Mouse (Mus musculus) small intestine, adult 2 months (tissue): ENCODE measurements around the gene Blnk. TPM values are rescaled to one million over a fixed set of nuclear protein-coding genes. Genes with fewer than 3 reads are reported as not detected.

Source experiments
- H3K27ac ChIP-seq: fragments of 200-500 bp; 2 replicates; pipeline ENCODE4 v1.5.1; 2012; ENCODE audit warnings: low read depth, low read length, control low read depth, inconsistent platforms; ENCODE audit not compliant: insufficient read depth
- H3K27me3 ChIP-seq: fragments of 200-500 bp; 2 replicates; pipeline ENCODE4 v1.6.1; 2012; ENCODE audit warnings: mild to moderate bottlenecking, moderate library complexity, low read length, inconsistent platforms; ENCODE audit not compliant: control insufficient read depth, insufficient read depth
- H3K36me3 ChIP-seq: fragments of 200-500 bp; 2 replicates; pipeline ENCODE4 v1.6.1; 2012; ENCODE audit warnings: mild to moderate bottlenecking, low read length, control low read depth, inconsistent platforms; ENCODE audit not compliant: control insufficient read depth, insufficient read depth
- H3K4me1 ChIP-seq: fragments of 200-500 bp; 2 replicates; pipeline ENCODE4 v1.6.1; 2012; ENCODE audit warnings: low read length, inconsistent platforms, mixed read lengths; ENCODE audit not compliant: control insufficient read depth, insufficient read depth, insufficient read length
- H3K4me3 ChIP-seq: fragments of 200-500 bp; 2 replicates; pipeline ENCODE4 v1.5.1; 2012; ENCODE audit warnings: low read depth, mild to moderate bottlenecking, control low read depth, inconsistent platforms, low read length, moderate library complexity
- CTCF ChIP-seq: fragments of 200-500 bp; IDR thresholded peaks from 2 replicates; pipeline ENCODE4 v1.5.1; 2012; ENCODE audit warnings: low read depth, mild to moderate bottlenecking, control low read depth, inconsistent platforms, low read length, moderate library complexity, mixed read lengths; ENCODE audit not compliant: insufficient replicate concordance, insufficient read length; ENCODE audit errors: extremely low read depth
- POLR2A ChIP-seq: fragments of 200-500 bp; IDR thresholded peaks from 2 replicates; pipeline ENCODE4 v1.6.1; 2012; ENCODE audit warnings: low read depth, mild to moderate bottlenecking, control low read depth, inconsistent platforms, low read length, moderate library complexity
- WGBS: fragments of 180-500 bp; shearing (Covaris S2); methylation state at CpG from one replicate; pipeline ENCODE4 v1.1.7; 2018; 5-methylcytosine and 5-hydroxymethylcytosine counted together
- polyA plus RNA-seq: library from polyadenylated mRNA; depleted of rRNA; stranded (reverse); fragments of >200 nt; gene quantifications from 2 replicates; pipeline ENCODE4 v1.2.3, GENCODE M21; 2012; rRNA removed

Gene Blnk
- polyA plus RNA-seq, 1 experiment = 9.5 TPM

- TF ChIP-seq CTCF = no peak
These were observed 62.6 kb downstream of the Blnk start for GRCm38 (mm10) chr19:40931581-40932369.

GRCm38 (mm10) chr19:40895393-40895703 lies 99.0 kb downstream of the Blnk start:
- H3K27me3 ChIP-seq = peaks cover 6% of the 10 kb centered on the region
- peaks cover 5% of the 10 kb centered on the region for H3K4me1 ChIP-seq
- peaks cover 2% of the 10 kb centered on the region for H3K36me3 ChIP-seq
- 3% methylated on average over 6 of the region's 6 CpGs for WGBS
- H3K27ac ChIP-seq = no peak overlapping the region; the same call in 1 of the 2 replicates
- TF ChIP-seq CTCF = no peak
- no peak for TF ChIP-seq POLR2A
- H3K4me3 ChIP-seq = peak overlapping the region; percentile 98

More at GRCm38 (mm10) chr19:40931581-40932369, 62.6 kb downstream of the Blnk start:
- Histone ChIP-seq H3K27me3 (no peaks in the 10 kb centered on the region), H3K4me1 (no peaks in the 10 kb centered on the region), H3K27ac (no peak overlapping the region), H3K4me3 (no peak overlapping the region), H3K36me3 (peaks cover 25% of the 10 kb centered on the region)
- 72% methylated on average over 9 of the region's 9 CpGs for WGBS

GRCm38 (mm10) chr19:40894519-40895392 lies 99.6 kb downstream of the Blnk start, which contains the start of gene Zfp518a:
Gene Zfp518a (plus strand): TSS chr19:40894705.
- under 1% methylated on average over 89 of the region's 89 CpGs for WGBS
- Histone ChIP-seq H3K27ac (peak within 1 kb of the TSS; percentile 93), H3K27me3 (peaks cover 6% of the 10 kb centered on the region)

GRCm38 (mm10) chr19:40894071-40894506 lies 100.2 kb downstream of the Blnk start:
- Histone ChIP-seq H3K4me3 (peak overlapping the region; percentile 98), H3K36me3 (peaks cover under 1% of the 10 kb centered on the region), H3K27ac (peak overlapping the region; percentile 80), H3K27me3 (peaks cover 6% of the 10 kb centered on the region), H3K4me1 (peaks cover 5% of the 10 kb centered on the region)
- 55% methylated on average over 21 of the region's 21 CpGs for WGBS
- no peak for TF ChIP-seq CTCF
- TF ChIP-seq POLR2A = no peak

More at GRCm38 (mm10) chr19:40894519-40895392, 99.6 kb downstream of the Blnk start, which contains the start of gene Zfp518a:
- peak within 1 kb of the TSS; percentile 98 for H3K4me3 ChIP-seq
- H3K4me1 ChIP-seq = peaks cover 5% of the 10 kb centered on the region
- peaks cover 2% of the 10 kb centered on the region for H3K36me3 ChIP-seq
- TF ChIP-seq POLR2A (peak; percentile 70), CTCF (peak; percentile 13; the same call in 1 of the 2 replicates)

- no peaks in the 10 kb centered on the region for H3K4me1 ChIP-seq
- peaks cover 18% of the 10 kb centered on the region for H3K27me3 ChIP-seq
- no peak overlapping the region for H3K4me3 ChIP-seq
- H3K27ac ChIP-seq = no peak overlapping the region
- 83% methylated on average over 1 of the region's 1 CpGs for WGBS
- TF ChIP-seq CTCF = no peak
- no peak for TF ChIP-seq POLR2A
- no peaks in the 10 kb centered on the region for H3K36me3 ChIP-seq
These were observed 105.4 kb downstream of the Blnk start for GRCm38 (mm10) chr19:40888887-40889286.

- TF ChIP-seq CTCF (no peak), POLR2A (no peak)
- Histone ChIP-seq H3K27ac (no peak overlapping the region), H3K36me3 (no peaks in the 10 kb centered on the region), H3K27me3 (peaks cover 11% of the 10 kb centered on the region; the same call in 1 of the 2 replicates), H3K4me3 (no peak overlapping the region), H3K4me1 (no peaks in the 10 kb centered on the region)
- WGBS = 85% methylated on average over 4 of the region's 4 CpGs
These were observed 112.6 kb downstream of the Blnk start for GRCm38 (mm10) chr19:40881700-40882099.

Other genes starting within 250 kb of the Blnk start
- not detected in 2 replicates for gene Cc2d2b, start 245.8 kb downstream of the Blnk start, polyA plus RNA-seq
- 2.4 and 5.9 TPM in 2 replicates for gene Ccnj, start 163.3 kb downstream of the Blnk start, polyA plus RNA-seq
- 0.08 and 0.32 TPM in 2 replicates for gene Zfp518a, start 99.8 kb downstream of the Blnk start, polyA plus RNA-seq
- gene Dntt, start 34.7 kb upstream of the Blnk start, polyA plus RNA-seq = not detected in 2 replicates
- gene Opalin, start 82.6 kb upstream of the Blnk start, polyA plus RNA-seq = not detected in 2 replicates
- 0.03 TPM in 1 of 2 replicates, not detected in the other for gene Tll2, start 212.3 kb upstream of the Blnk start, polyA plus RNA-seq